Mouse (Mus musculus): ENCODE results near the gene Zbtb40. TPM values are rescaled to one million over a fixed set of nuclear protein-coding genes. Genes with fewer than 3 reads are reported as not detected.

The Zbtb40 gene
- polyA plus RNA-seq, 1 experiment from 2014 or later: 1.3 TPM

- H3K4me1 ChIP-seq (ENCODE audit: insufficient read depth, low read depth, low read length): no peaks in the 10 kb centered on the region
- no peaks in the 10 kb centered on the region for H3K27me3 ChIP-seq (replicated peaks; ENCODE audit: insufficient read depth, low read length)
- ATAC-seq (peak; percentile 66), DNase-seq (ENCODE audit: low spot score) (no peak)
- peak overlapping the region; percentile 94 for H3K4me2 ChIP-seq (replicated peaks; ENCODE audit: low read depth, low read length)
- H3K9ac ChIP-seq (replicated peaks; ENCODE audit: low read depth): peak overlapping the region; percentile 55
- TF ChIP-seq EP300 (IDR thresholded peaks at IDR 0.05) (no peak), CTCF (IDR thresholded peaks at IDR 0.05) (no peak)
- WGBS: 1% methylated on average over 50 of the region's 52 CpGs
- no peaks in the 10 kb centered on the region; the same call in 1 of the 2 replicates for H3K9me3 ChIP-seq (ENCODE audit: low read length)
- no peaks in the 10 kb centered on the region for H3K36me3 ChIP-seq (ENCODE audit: insufficient read depth, low read length)
- H3K27ac ChIP-seq (ENCODE audit: low read length): peak overlapping the region; percentile 51; the same call in 1 of the 2 replicates
- peak overlapping the region; percentile 93 for H3K4me3 ChIP-seq (ENCODE audit: low read depth, low read length)
Measured at GRCm38 (mm10) chr4:137047840-137048549, 606 bp downstream of the Zbtb40 start.

- WGBS: 92% methylated on average over 5 of the region's 5 CpGs
Measured at GRCm38 (mm10) chr4:137046110-137046509, 2.5 kb downstream of the Zbtb40 start.

GRCm38 (mm10) chr4:137044516-137044915, 4.1 kb downstream of the Zbtb40 start:
- H3K9ac ChIP-seq (replicated peaks; ENCODE audit: low read depth): no peak overlapping the region
- WGBS: 62% methylated on average over 5 of the region's 5 CpGs
- TF ChIP-seq CTCF (IDR thresholded peaks at IDR 0.05) (no peak), EP300 (IDR thresholded peaks at IDR 0.05) (no peak)
- H3K27ac ChIP-seq (ENCODE audit: low read length): no peak overlapping the region
- H3K4me1 ChIP-seq (ENCODE audit: insufficient read depth, low read depth, low read length): no peaks in the 10 kb centered on the region
- no peaks in the 10 kb centered on the region for H3K36me3 ChIP-seq (ENCODE audit: insufficient read depth, low read length)
- no peak overlapping the region for H3K4me2 ChIP-seq (replicated peaks; ENCODE audit: low read depth, low read length)
- H3K9me3 ChIP-seq (ENCODE audit: low read length): no peaks in the 10 kb centered on the region; the same call in 1 of the 2 replicates
- no peak for DNase-seq (ENCODE audit: low spot score)
- no peaks in the 10 kb centered on the region for H3K27me3 ChIP-seq (replicated peaks; ENCODE audit: insufficient read depth, low read length)
- H3K4me3 ChIP-seq (ENCODE audit: low read depth, low read length): no peak overlapping the region
- no peak for ATAC-seq

More at GRCm38 (mm10) chr4:137046110-137046509, 2.5 kb downstream of the Zbtb40 start:
- no peak for ATAC-seq
- no peaks in the 10 kb centered on the region for H3K27me3 ChIP-seq (replicated peaks; ENCODE audit: insufficient read depth, low read length)
- no peaks in the 10 kb centered on the region for H3K4me1 ChIP-seq (ENCODE audit: insufficient read depth, low read depth, low read length)
- no peak overlapping the region for H3K4me3 ChIP-seq (ENCODE audit: low read depth, low read length)
- no peak overlapping the region for H3K9ac ChIP-seq (replicated peaks; ENCODE audit: low read depth)
- H3K36me3 ChIP-seq (ENCODE audit: insufficient read depth, low read length): no peaks in the 10 kb centered on the region
- no peak for TF ChIP-seq CTCF (IDR thresholded peaks at IDR 0.05)
- no peak for TF ChIP-seq EP300 (IDR thresholded peaks at IDR 0.05)
- H3K27ac ChIP-seq (ENCODE audit: low read length): no peak overlapping the region
- no peaks in the 10 kb centered on the region; the same call in 1 of the 2 replicates for H3K9me3 ChIP-seq (ENCODE audit: low read length)
- DNase-seq (ENCODE audit: low spot score): no peak
- H3K4me2 ChIP-seq (replicated peaks; ENCODE audit: low read depth, low read length): no peak overlapping the region

GRCm38 (mm10) chr4:137043799-137044198, 4.8 kb downstream of the Zbtb40 start:
- H3K4me1 ChIP-seq (ENCODE audit: insufficient read depth, low read depth, low read length): no peaks in the 10 kb centered on the region
- H3K27me3 ChIP-seq (replicated peaks; ENCODE audit: insufficient read depth, low read length): no peaks in the 10 kb centered on the region
- no peak overlapping the region for H3K4me3 ChIP-seq (ENCODE audit: low read depth, low read length)
- ATAC-seq: no peak
- no peak for DNase-seq (ENCODE audit: low spot score)
- 31% methylated on average over 11 of the region's 11 CpGs for WGBS
- H3K4me2 ChIP-seq (replicated peaks; ENCODE audit: low read depth, low read length): no peak overlapping the region
- H3K36me3 ChIP-seq (ENCODE audit: insufficient read depth, low read length): no peaks in the 10 kb centered on the region
- no peaks in the 10 kb centered on the region; the same call in 1 of the 2 replicates for H3K9me3 ChIP-seq (ENCODE audit: low read length)
- H3K27ac ChIP-seq (ENCODE audit: low read length): no peak overlapping the region
- TF ChIP-seq CTCF (IDR thresholded peaks at IDR 0.05) (no peak), EP300 (IDR thresholded peaks at IDR 0.05) (no peak)
- no peak overlapping the region for H3K9ac ChIP-seq (replicated peaks; ENCODE audit: low read depth)

GRCm38 (mm10) chr4:137042039-137042438, 6.6 kb downstream of the Zbtb40 start:
- no peaks in the 10 kb centered on the region for H3K9me3 ChIP-seq (ENCODE audit: low read length)
- ATAC-seq (no peak), DNase-seq (ENCODE audit: low spot score) (no peak)
- H3K4me2 ChIP-seq (replicated peaks; ENCODE audit: low read depth, low read length): no peak overlapping the region
- H3K4me3 ChIP-seq (ENCODE audit: low read depth, low read length): no peak overlapping the region
- H3K36me3 ChIP-seq (ENCODE audit: insufficient read depth, low read length): no peaks in the 10 kb centered on the region
- H3K4me1 ChIP-seq (ENCODE audit: insufficient read depth, low read depth, low read length): no peaks in the 10 kb centered on the region
- H3K9ac ChIP-seq (replicated peaks; ENCODE audit: low read depth): no peak overlapping the region
- WGBS: 93% methylated on average over 8 of the region's 8 CpGs
- no peaks in the 10 kb centered on the region for H3K27me3 ChIP-seq (replicated peaks; ENCODE audit: insufficient read depth, low read length)
- H3K27ac ChIP-seq (ENCODE audit: low read length): no peak overlapping the region
- no peak for TF ChIP-seq CTCF (IDR thresholded peaks at IDR 0.05)
- TF ChIP-seq EP300 (IDR thresholded peaks at IDR 0.05): no peak

- Histone ChIP-seq H3K4me2 (replicated peaks; ENCODE audit: low read depth, low read length) (no peak overlapping the region), H3K36me3 (ENCODE audit: insufficient read depth, low read length) (no peaks in the 10 kb centered on the region), H3K9me3 (ENCODE audit: low read length) (no peaks in the 10 kb centered on the region), H3K27me3 (replicated peaks; ENCODE audit: insufficient read depth, low read length) (no peaks in the 10 kb centered on the region), H3K4me1 (ENCODE audit: insufficient read depth, low read depth, low read length) (no peaks in the 10 kb centered on the region), H3K27ac (ENCODE audit: low read length) (no peak overlapping the region), H3K4me3 (ENCODE audit: low read depth, low read length) (no peak overlapping the region), H3K9ac (replicated peaks; ENCODE audit: low read depth) (no peak overlapping the region)
- DNase-seq (ENCODE audit: low spot score) (no peak), ATAC-seq (no peak)
- no peak for TF ChIP-seq EP300 (IDR thresholded peaks at IDR 0.05)
- WGBS: 86% methylated on average over 10 of the region's 10 CpGs
Measured at GRCm38 (mm10) chr4:137041161-137041621, 7.4 kb downstream of the Zbtb40 start.
